Mouse (Mus musculus): ENCODE measurements around the gene Ptrh2.

GRCm38 (mm10) chr11:86667553-86667952 is 16.2 kb upstream of the Ptrh2 start:
- TF ChIP-seq ETS1 (conservative IDR thresholded peaks at IDR 0.05; ENCODE audit: low read depth, low read length) (no peak), MAX (IDR thresholded peaks at IDR 0.05; ENCODE audit: low read length) (no peak), CTCF (conservative IDR thresholded peaks at IDR 0.05 in 1 of 2, IDR thresholded peaks at IDR 0.05 in 1 of 2; ENCODE audit: low read depth in 2 of 2, low read length in 2 of 2) (no peak), POLR2A (IDR thresholded peaks at IDR 0.05; ENCODE audit: low read depth, low read length) (no peak), MEF2A (IDR thresholded peaks at IDR 0.05; ENCODE audit: borderline replicate concordance, low read depth, low read length) (no peak), EP300 (IDR thresholded peaks at IDR 0.05; ENCODE audit: low read length) (no peak), CHD2 (IDR thresholded peaks at IDR 0.05; ENCODE audit: low read length) (no peak), MYC (IDR thresholded peaks at IDR 0.05; ENCODE audit: low read depth, low read length) (no peak), MXI1 (IDR thresholded peaks at IDR 0.05; ENCODE audit: low read depth, low read length) (no peak), ZC3H11A (IDR thresholded peaks at IDR 0.05; ENCODE audit: low read depth, low read length) (no peak)

Measured in CH12.LX (cell line).